Mouse (Mus musculus) left cerebral cortex, adult 2 months (tissue): ENCODE measurements around the gene Iqce. TPM values are rescaled to one million over a fixed set of nuclear protein-coding genes. Genes with fewer than 3 reads are reported as not detected.
"Not testable (repeated sequence)": the region's sequence is repeated elsewhere in the genome, so short reads cannot be mapped to it uniquely, and the experiment has no call there.

Source experiments
- DNase-seq, 2 experiments: peaks; one replicate each; pipeline ENCODE4 v3.0.0; 2021 to 2022; ENCODE audit warnings: low spot score in 2 of 2, mixed read lengths in 1 of 2; ENCODE audit errors: extremely low spot score in 1 of 2
- H3K27ac ChIP-seq: fragments of 200-600 bp; 2 replicates; pipeline ENCODE4 v1.8.1; 2022
- H3K4me3 ChIP-seq: fragments of 200-600 bp; 2 replicates; pipeline ENCODE4 v1.8.1; 2022
- CTCF ChIP-seq: fragments of 200-600 bp; IDR thresholded peaks from 2 replicates; pipeline ENCODE4 v1.8.1; 2022; ENCODE audit warnings: antibody characterized with exemption, mild to moderate bottlenecking, moderate library complexity
- intact Hi-C: fragments of 180-260 bp; cut with DNase I; formaldehyde crosslinking; loops from one replicate; pipeline ENCODE4 v1.15.1; 2025
- total RNA-seq, 2 experiments: library from RNA; stranded (reverse); gene quantifications; 2 replicates each; pipeline ENCODE4 v1.2.3; 2021

Iqce gene
- total RNA-seq, 2 experiments from 2014 or later, result 56.2 to 65.9 TPM

GRCm38 (mm10) chr5:140675640-140676039 is 26.5 kb downstream of the Iqce start:
- Histone ChIP-seq H3K27ac (no peak overlapping the region), H3K4me3 (no peak overlapping the region)
- DNase-seq, result peak in 1 of 2 experiments; percentile 33
- TF ChIP-seq CTCF, result no peak; the same call in 1 of the 2 replicates
- intact Hi-C loops, result no loop called here

- intact Hi-C loops, result no loop called here
- H3K27ac ChIP-seq, result no peak overlapping the region
- TF ChIP-seq CTCF, result no peak
- DNase-seq, result no peak
- no peak overlapping the region for H3K4me3 ChIP-seq
These were observed 27.1 kb downstream of the Iqce start for GRCm38 (mm10) chr5:140675079-140675478.

GRCm38 (mm10) chr5:140674036-140674435 is 28.1 kb downstream of the Iqce start:
- H3K27ac ChIP-seq, result no peak overlapping the region
- intact Hi-C loops, result no loop called here
- TF ChIP-seq CTCF, result no peak
- H3K4me3 ChIP-seq, result no peak overlapping the region
- DNase-seq, result no peak

DNA sequence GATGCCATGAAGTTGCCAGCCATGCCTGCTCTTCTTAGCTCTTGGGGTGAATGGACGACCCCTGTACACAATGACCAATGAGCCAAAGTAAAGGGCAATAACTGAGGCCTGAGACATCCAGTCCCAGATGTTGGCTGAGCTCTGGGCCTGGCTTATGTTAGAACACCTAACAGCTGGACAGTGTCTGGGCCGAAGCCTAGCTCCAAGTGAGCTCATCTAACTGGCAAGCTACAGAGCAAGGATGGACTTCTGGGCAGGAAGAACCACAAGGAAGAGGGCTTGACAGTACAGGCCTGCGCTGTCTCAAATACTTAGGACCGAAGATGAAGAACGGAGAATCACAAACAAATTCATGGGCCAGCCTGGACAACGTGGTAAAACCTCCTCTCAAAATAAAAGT is 29.6 kb downstream of the Iqce start:
- DNase-seq, intact Hi-C loops, H3K27ac ChIP-seq, H3K4me3 ChIP-seq: not testable (repeated sequence)

DNA sequence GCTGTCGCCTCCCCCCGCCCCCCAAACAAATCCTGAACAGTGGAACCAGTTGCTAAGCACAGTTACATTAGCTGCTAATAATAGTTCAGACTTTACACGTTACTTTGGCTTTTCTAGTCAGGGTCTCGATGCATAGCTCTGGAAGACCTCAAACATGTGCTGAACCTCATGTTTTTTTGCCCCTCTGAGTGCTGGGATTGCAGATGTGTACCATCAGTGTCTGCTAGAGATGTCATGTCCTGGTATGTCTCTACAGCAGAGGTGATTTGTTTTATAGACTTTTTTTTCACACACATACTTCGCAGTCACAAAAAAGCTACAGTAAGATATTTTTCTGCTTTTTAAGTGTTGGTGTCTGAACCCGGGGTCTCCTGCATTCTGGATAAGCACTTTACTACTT is 30.1 kb downstream of the Iqce start:
- no peak overlapping the region for H3K4me3 ChIP-seq
- no peak for TF ChIP-seq CTCF
- DNase-seq, result no peak
- intact Hi-C loops, result no loop called here
- no peak overlapping the region for H3K27ac ChIP-seq

GRCm38 (mm10) chr5:140663621-140664180 is 38.5 kb downstream of the Iqce start:
- peak overlapping the region; percentile 72 for H3K27ac ChIP-seq
- peak; percentile 55 to 56 for DNase-seq
- TF ChIP-seq CTCF, result peak; percentile 69
- intact Hi-C loops, result loop anchor here (2.0 kb wide), 2 partner anchors 15 to 123 kb away; partner anchors contain the start of gene Ttyh3
- no peak overlapping the region for H3K4me3 ChIP-seq

- TF ChIP-seq CTCF, result no peak
- Histone ChIP-seq H3K27ac (peak overlapping the region; percentile 72), H3K4me3 (no peak overlapping the region)
- peak; percentile 46 to 48 for DNase-seq
- intact Hi-C loops, result loop anchor here (2.0 kb wide), 2 partner anchors 14 to 122 kb away; partner anchors contain the start of gene Ttyh3
These were observed 39.2 kb downstream of the Iqce start for GRCm38 (mm10) chr5:140662741-140663592.

DNA sequence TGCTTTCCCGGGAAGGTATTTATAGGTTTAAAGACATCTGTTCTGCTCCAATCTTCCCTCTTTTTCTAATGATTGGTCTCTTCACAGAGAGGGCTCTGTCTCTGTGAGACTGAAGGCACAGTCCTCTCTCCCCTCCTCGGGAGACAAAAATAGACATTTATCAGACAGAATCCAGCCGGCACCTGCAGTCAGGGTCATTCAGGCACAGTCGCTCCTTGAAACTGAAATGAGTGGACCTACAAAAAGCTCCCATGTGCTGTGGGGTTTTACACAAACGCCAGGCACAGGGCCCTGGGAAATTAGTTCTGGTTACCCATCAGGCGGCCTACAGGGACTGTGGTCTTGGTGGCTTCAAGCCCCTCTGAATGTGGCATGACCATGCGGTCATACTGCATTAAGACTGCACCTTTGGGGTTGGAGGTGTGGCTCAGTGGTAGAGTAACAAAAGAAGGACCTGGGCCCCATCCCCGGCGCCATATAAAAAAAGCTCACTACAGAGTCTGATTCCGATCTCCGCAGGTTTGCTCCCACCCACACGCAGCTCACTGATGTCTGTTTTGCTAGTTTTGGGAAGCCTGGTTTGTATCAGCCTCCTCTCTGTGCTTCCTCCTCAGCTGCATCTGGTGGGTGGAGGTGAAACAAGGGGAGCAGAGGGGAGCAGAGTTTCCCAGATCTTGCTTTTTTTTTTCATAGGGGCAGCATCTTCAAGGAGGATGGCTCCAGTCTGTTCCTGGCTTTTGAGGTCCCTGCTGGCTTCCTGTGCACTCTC is 40.1 kb downstream of the Iqce start:
- no peak for TF ChIP-seq CTCF
- intact Hi-C loops, result loop anchor here (2.0 kb wide), 2 partner anchors 13 to 121 kb away; partner anchors contain the start of gene Ttyh3
- Histone ChIP-seq H3K27ac (peak overlapping the region; percentile 72), H3K4me3 (no peak overlapping the region)
- peak; percentile 55 to 56 for DNase-seq

DNA sequence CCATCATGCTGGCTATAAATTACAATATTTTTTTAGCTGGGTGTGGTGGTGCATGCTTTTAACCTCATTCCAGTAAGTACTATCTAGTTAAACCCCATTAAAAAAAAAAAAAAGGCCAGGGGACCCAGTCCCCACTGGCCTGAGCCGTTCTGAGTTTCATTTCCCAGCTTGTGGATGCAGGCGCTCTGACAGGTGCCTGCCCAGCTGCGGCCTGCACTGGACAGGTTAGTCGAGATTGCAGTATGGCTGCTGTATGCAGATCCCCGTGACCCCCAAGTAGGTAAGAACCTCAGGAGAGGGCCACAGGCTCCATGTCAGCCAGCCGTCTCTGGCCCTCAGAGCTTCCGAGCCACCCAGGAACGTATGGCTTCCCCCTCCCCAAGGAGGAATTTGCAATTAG is 40.8 kb downstream of the Iqce start:
- H3K4me3 ChIP-seq, result no peak overlapping the region
- no peak for DNase-seq
- intact Hi-C loops, result no loop called here
- H3K27ac ChIP-seq, result peak overlapping the region; percentile 72
- no peak for TF ChIP-seq CTCF

DNA sequence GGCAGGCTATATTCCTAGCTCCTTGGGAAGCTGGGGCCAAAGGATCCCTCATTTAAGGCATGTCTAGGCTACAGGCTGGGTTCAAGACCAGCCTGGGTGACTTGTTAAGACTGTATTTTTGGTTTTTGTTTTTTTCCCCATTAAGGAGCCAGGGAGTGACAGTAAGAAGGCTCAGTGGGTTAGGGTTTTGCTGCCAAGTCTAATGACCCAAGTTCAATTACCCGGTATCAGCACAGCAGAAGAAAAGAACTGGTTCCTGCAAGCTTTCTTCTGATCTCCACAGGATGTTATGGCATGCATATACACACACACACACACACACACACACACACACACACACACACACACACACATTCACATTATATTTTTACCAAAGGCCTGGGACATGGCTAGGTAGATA is 41.8 kb downstream of the Iqce start:
- intact Hi-C loops, result no loop called here
- Histone ChIP-seq H3K4me3 (no peak overlapping the region), H3K27ac (peak overlapping the region; percentile 71)
- DNase-seq, result no peak
- TF ChIP-seq CTCF, result no peak

GRCm38 (mm10) chr5:140659607-140660272 is 42.4 kb downstream of the Iqce start:
- peak; percentile 75 to 76 for DNase-seq
- intact Hi-C loops, result no loop called here
- no peak for TF ChIP-seq CTCF
- Histone ChIP-seq H3K27ac (peak overlapping the region; percentile 71), H3K4me3 (no peak overlapping the region)
